Mouse (Mus musculus) forebrain, postnatal 0 days (tissue): ENCODE results near the gene Cep97. TPM values are rescaled to one million over a fixed set of nuclear protein-coding genes. Genes with fewer than 3 reads are reported as not detected.

Experiments
- ATAC-seq: fragments of 200-750 bp; cut with Nextera tagmentation; 2 replicates; pipeline ENCODE4 v1.8.0; 2017; ENCODE audit warnings: mild to moderate bottlenecking, moderate library complexity
- DNase-seq: peaks from one replicate; pipeline ENCODE4 v3.0.0-alpha.2; 2015
- H3K27ac ChIP-seq: fragments of 300-500 bp; sonication (generic); 2 replicates; pipeline ENCODE4 v1.5.1; 2014; ENCODE audit warnings: low read depth, mild to moderate bottlenecking, antibody characterized with exemption, low read length, moderate library complexity, mixed read lengths
- H3K27me3 ChIP-seq: fragments of 300-500 bp; sonication (generic); 2 replicates; pipeline ENCODE4 v1.6.1; 2014; ENCODE audit warnings: mild to moderate bottlenecking, low read length, mixed read lengths; ENCODE audit not compliant: insufficient read depth
- H3K36me3 ChIP-seq: fragments of 300-500 bp; sonication (generic); 2 replicates; pipeline ENCODE4 v1.6.1; 2014; ENCODE audit warnings: mild to moderate bottlenecking, moderate library complexity; ENCODE audit not compliant: insufficient read depth
- H3K4me1 ChIP-seq: fragments of 300-500 bp; sonication (generic); 2 replicates; pipeline ENCODE4 v1.6.1; 2014; ENCODE audit warnings: antibody characterized with exemption; ENCODE audit not compliant: insufficient read depth
- H3K4me2 ChIP-seq: fragments of 300-500 bp; sonication (generic); 2 replicates; pipeline ENCODE4 v1.6.1; 2014; ENCODE audit warnings: low read depth, mild to moderate bottlenecking, moderate library complexity
- H3K4me3 ChIP-seq: fragments of 300-500 bp; sonication (generic); 2 replicates; pipeline ENCODE4 v1.5.1; 2014; ENCODE audit warnings: low read depth, low read length, mixed read lengths
- H3K9ac ChIP-seq: fragments of 300-500 bp; sonication (generic); 2 replicates; pipeline ENCODE4 v1.6.1; 2014; ENCODE audit warnings: mild to moderate bottlenecking
- H3K9me3 ChIP-seq: fragments of 300-500 bp; sonication (generic); 2 replicates; pipeline ENCODE4 v1.6.1; 2016; ENCODE audit warnings: low read length
- CTCF ChIP-seq: sonication (generic); IDR thresholded peaks from 2 replicates; pipeline ENCODE4 v1.5.1; 2016; ENCODE audit warnings: antibody characterized with exemption, control low read depth, low read depth
- WGBS: fragments of 180-500 bp; shearing (Covaris S2); extraction: QIAGEN DNeasy Blood & Tissue Kit; methylation state at CpG from one replicate; pipeline ENCODE4 v1.1.7; 2014; 5-methylcytosine and 5-hydroxymethylcytosine counted together
- polyA plus RNA-seq: library from polyadenylated mRNA; unstranded; fragments of >200 nt; fragmentation: Nextera tagmentation; extraction: Ambion mirVana; gene quantifications from 2 replicates; pipeline ENCODE4 v1.2.1, GENCODE M21; 2015
- total RNA-seq: library from RNA; depleted of rRNA; stranded (reverse); fragments of >200 nt; gene quantifications from 2 replicates; pipeline ENCODE4 v1.2.3, GENCODE M21; 2014

Gene Cep97
- total and polyA plus RNA-seq, 2 experiments from 2014 or later = 6.5 to 9.4 TPM

- Histone ChIP-seq H3K4me2 (peak within 1 kb of the TSS; percentile 68), H3K27me3 (no peaks in the 10 kb centered on the region), H3K9me3 (no peaks in the 10 kb centered on the region), H3K4me3 (peak within 1 kb of the TSS; percentile 81), H3K27ac (peak within 1 kb of the TSS; percentile 80), H3K4me1 (peaks cover 15% of the 10 kb centered on the region), H3K9ac (peak within 1 kb of the TSS; percentile 87), H3K36me3 (no peaks in the 10 kb centered on the region)
- under 1% methylated on average over 74 of the region's 74 CpGs for WGBS
- no peak; the same call in 1 of the 2 replicates for TF ChIP-seq CTCF
- ATAC-seq = peak; percentile 97
- DNase-seq = peak; percentile 90
Measured at GRCm38 (mm10) chr16:55894893-55895650, 39.6 kb downstream of the Cep97 start, which contains the start of gene Nxpe3. Nxpe3 (minus strand) TSS chr16:55895285.

GRCm38 (mm10) chr16:55894536-55894892, 40.1 kb downstream of the Cep97 start:
- no peak for TF ChIP-seq CTCF
- Histone ChIP-seq H3K9me3 (no peaks in the 10 kb centered on the region), H3K4me2 (peak overlapping the region; percentile 68), H3K4me1 (peaks cover 15% of the 10 kb centered on the region), H3K9ac (peak overlapping the region; percentile 87), H3K4me3 (peak overlapping the region; percentile 81), H3K27me3 (no peaks in the 10 kb centered on the region), H3K27ac (peak overlapping the region; percentile 80), H3K36me3 (no peaks in the 10 kb centered on the region)
- no peak for DNase-seq
- no peak for ATAC-seq
- WGBS = 8% methylated on average over 4 of the region's 4 CpGs

GRCm38 (mm10) chr16:55893410-55894107, 41.1 kb downstream of the Cep97 start:
- no peaks in the 10 kb centered on the region for H3K27me3 ChIP-seq
- ATAC-seq (no peak), DNase-seq (no peak)
- H3K4me3 ChIP-seq = no peak overlapping the region
- WGBS = 90% methylated on average over 8 of the region's 8 CpGs
- H3K9me3 ChIP-seq = no peaks in the 10 kb centered on the region
- H3K9ac ChIP-seq = no peak overlapping the region
- H3K36me3 ChIP-seq = 0 out of 2 replicates have a peak, but pooled peaks cover 4% of the 10 kb centered on the region
- no peak for TF ChIP-seq CTCF
- H3K4me2 ChIP-seq = peak overlapping the region; percentile 68; the same call in 1 of the 2 replicates
- peaks cover 15% of the 10 kb centered on the region for H3K4me1 ChIP-seq
- H3K27ac ChIP-seq = no peak overlapping the region

- Histone ChIP-seq H3K27me3 (no peaks in the 10 kb centered on the region), H3K4me2 (no peak overlapping the region), H3K9ac (no peak overlapping the region), H3K27ac (no peak overlapping the region), H3K4me1 (peaks cover 15% of the 10 kb centered on the region), H3K4me3 (no peak overlapping the region), H3K9me3 (no peaks in the 10 kb centered on the region), H3K36me3 (0 out of 2 replicates have a peak, but pooled peaks cover 8% of the 10 kb centered on the region)
- DNase-seq (no peak), ATAC-seq (no peak)
- no peak for TF ChIP-seq CTCF
- WGBS = 77% methylated on average over 7 of the region's 7 CpGs
Measured at GRCm38 (mm10) chr16:55892484-55892883, 42.2 kb downstream of the Cep97 start.

- peaks cover 15% of the 10 kb centered on the region; the same call in 1 of the 2 replicates for H3K36me3 ChIP-seq
- no peak overlapping the region for H3K9ac ChIP-seq
- H3K27me3 ChIP-seq = no peaks in the 10 kb centered on the region
- no peak for DNase-seq
- H3K4me3 ChIP-seq = no peak overlapping the region
- WGBS = 95% methylated on average over 7 of the region's 7 CpGs
- ATAC-seq = no peak
- H3K4me1 ChIP-seq = peaks cover 15% of the 10 kb centered on the region
- no peak overlapping the region for H3K27ac ChIP-seq
- H3K4me2 ChIP-seq = no peak overlapping the region
- H3K9me3 ChIP-seq = no peaks in the 10 kb centered on the region
- TF ChIP-seq CTCF = no peak
Measured at GRCm38 (mm10) chr16:55891346-55891745, 43.3 kb downstream of the Cep97 start.

GRCm38 (mm10) chr16:55890346-55891136, 44.1 kb downstream of the Cep97 start:
- Histone ChIP-seq H3K4me3 (no peak overlapping the region), H3K36me3 (peaks cover 15% of the 10 kb centered on the region; the same call in 1 of the 2 replicates), H3K27ac (no peak overlapping the region), H3K9ac (no peak overlapping the region), H3K9me3 (no peaks in the 10 kb centered on the region), H3K27me3 (no peaks in the 10 kb centered on the region), H3K4me2 (no peak overlapping the region), H3K4me1 (peaks cover 12% of the 10 kb centered on the region)
- ATAC-seq (no peak), DNase-seq (no peak)
- WGBS = 91% methylated on average over 19 of the region's 19 CpGs
- TF ChIP-seq CTCF = no peak
